Mouse (Mus musculus) MEL (cell line): Measurements from ENCODE around the gene Pcmt1.

Experiments
- ELF1 ChIP-seq: IDR thresholded peaks from 2 replicates; pipeline ENCODE4 v1.6.1; 2014; ENCODE audit warnings: low read depth, mild to moderate bottlenecking, inconsistent platforms, low read length, improper control_type of control experiment, moderate library complexity
- ZNF384 ChIP-seq: IDR thresholded peaks from 2 replicates; pipeline ENCODE4 v1.6.1; 2012; ENCODE audit warnings: low read depth, mild to moderate bottlenecking, inconsistent platforms, low read length, improper control_type of control experiment

GRCm38 (mm10) chr10:7651057-7651456 lies 29.9 kb downstream of the Pcmt1 start:
- TF ChIP-seq ZNF384 (no peak), ELF1 (no peak)
